Mouse (Mus musculus) heart, embryonic 14.5 days (tissue): ENCODE data around the gene Faap20. TPM values are rescaled to one million over a fixed set of nuclear protein-coding genes. Genes with fewer than 3 reads are reported as not detected.
A peak's percentile ranks its signal among the peaks of the same experiment; 100 is the strongest.

Experiments
- ATAC-seq: fragments of 200-750 bp; cut with Nextera tagmentation; 2 replicates; pipeline ENCODE4 v1.8.0; 2017; ENCODE audit warnings: low read depth, moderate TSS enrichment; ENCODE audit not compliant: insufficient number of reproducible peaks, insufficient read depth, low FRiP score
- H3K27ac ChIP-seq, 2 experiments: fragments of 200-500 bp in 1 of 2; fragments of 300-500 bp in 1 of 2; sonication (generic) in 1 of 2; replicated peaks in 1 of 2; 2 replicates each; pipeline ENCODE4 v1.5.1; 2012 to 2014; ENCODE audit warnings: low read depth in 2 of 2, low read length in 2 of 2, control low read depth in 1 of 2, mild to moderate bottlenecking in 1 of 2, mixed read lengths in 1 of 2; ENCODE audit not compliant: control insufficient read depth in 1 of 2, insufficient read depth in 1 of 2
- H3K27me3 ChIP-seq: fragments of 300-500 bp; sonication (generic); 2 replicates; pipeline ENCODE4 v1.6.1; 2014; ENCODE audit warnings: mild to moderate bottlenecking, low read length, control low read depth; ENCODE audit not compliant: control insufficient read depth, insufficient read depth
- H3K36me3 ChIP-seq: fragments of 300-500 bp; sonication (generic); 2 replicates; pipeline ENCODE4 v1.6.1; 2014; ENCODE audit warnings: mild to moderate bottlenecking, control low read depth, low read length, mixed read lengths; ENCODE audit not compliant: control insufficient read depth, insufficient read depth
- H3K4me1 ChIP-seq, 2 experiments: fragments of 200-500 bp in 1 of 2; fragments of 300-500 bp in 1 of 2; sonication (generic) in 1 of 2; 2 replicates each; pipeline ENCODE4 v1.6.1; 2012 to 2014; ENCODE audit warnings: low read length in 2 of 2, control low read depth in 1 of 2, mixed read lengths in 1 of 2; ENCODE audit not compliant: control insufficient read depth in 2 of 2, insufficient read depth in 2 of 2
- H3K4me2 ChIP-seq: fragments of 300-500 bp; sonication (generic); 2 replicates; pipeline ENCODE4 v1.6.1; 2014; ENCODE audit warnings: mild to moderate bottlenecking, low read length
- H3K4me3 ChIP-seq, 2 experiments: fragments of 200-500 bp in 1 of 2; fragments of 300-500 bp in 1 of 2; sonication (generic) in 1 of 2; 2 replicates each; pipeline ENCODE4 v1.5.1; 2012 to 2014; ENCODE audit warnings: low read length in 2 of 2, mild to moderate bottlenecking in 2 of 2, control low read depth in 1 of 2, low read depth in 1 of 2, moderate library complexity in 1 of 2; ENCODE audit not compliant: control insufficient read depth in 1 of 2, insufficient read depth in 1 of 2
- H3K9ac ChIP-seq: fragments of 300-500 bp; sonication (generic); 2 replicates; pipeline ENCODE4 v1.6.1; 2014; ENCODE audit warnings: mild to moderate bottlenecking, low read length
- H3K9me3 ChIP-seq: fragments of 300-500 bp; sonication (generic); 2 replicates; pipeline ENCODE4 v1.6.1; 2016; ENCODE audit warnings: low read length, control low read depth; ENCODE audit not compliant: control insufficient read depth
- WGBS: fragments of 180-500 bp; shearing (Covaris S2); extraction: QIAGEN DNeasy Blood & Tissue Kit; methylation state at CpG from one replicate; pipeline ENCODE4 v1.1.7; 2014; 5-methylcytosine and 5-hydroxymethylcytosine counted together
- polyA plus RNA-seq: library from polyadenylated mRNA; unstranded; fragments of >200 nt; fragmentation: Nextera tagmentation; extraction: Ambion mirVana; gene quantifications from 2 replicates; pipeline ENCODE4 v1.2.1, GENCODE M21; 2014

The Faap20 gene
- polyA plus RNA-seq, 1 experiment from 2014 or later = 74.8 TPM

- no peaks in the 10 kb centered on the region for H3K27me3 ChIP-seq
- peaks cover 1% of the 10 kb centered on the region; the same call in 1 of the 2 replicates for H3K36me3 ChIP-seq
- peak overlapping the region; percentile 87 for H3K9ac ChIP-seq
- H3K27ac ChIP-seq = peak overlapping the region; percentile 3 to 86; a peak in 3 of 4 replicates
- peak overlapping the region; percentile 98 for H3K4me2 ChIP-seq
- ATAC-seq = no peak
- peak overlapping the region; percentile 78 to 79 for H3K4me3 ChIP-seq
- no peaks in the 10 kb centered on the region for H3K9me3 ChIP-seq
- peaks cover 38 to 41% of the 10 kb centered on the region in 2 experiments for H3K4me1 ChIP-seq
- WGBS = under 1% methylated on average over 89 of the region's 93 CpGs
Observed at GRCm38 (mm10) chr4:155221599-155222551, 27.7 kb upstream of the Faap20 start.

GRCm38 (mm10) chr4:155222552-155222840 is 27.1 kb upstream of the Faap20 start, which contains the start of gene Ski:
Ski (minus strand) TSS chr4:155222592.
- no peaks in the 10 kb centered on the region for H3K27me3 ChIP-seq
- H3K9me3 ChIP-seq = no peaks in the 10 kb centered on the region
- H3K9ac ChIP-seq = peak within 1 kb of the TSS; percentile 87
- H3K36me3 ChIP-seq = no peaks in the 10 kb centered on the region
- H3K4me2 ChIP-seq = peak within 1 kb of the TSS; percentile 98
- peak within 1 kb of the TSS; percentile 78 to 79 for H3K4me3 ChIP-seq
- H3K27ac ChIP-seq = peak within 1 kb of the TSS; percentile 95 to 96
- WGBS = under 1% methylated on average over 23 of the region's 63 CpGs
- H3K4me1 ChIP-seq = peaks cover 32 to 35% of the 10 kb centered on the region in 2 experiments
- ATAC-seq = no peak

GRCm38 (mm10) chr4:155222841-155223593 is 26.6 kb upstream of the Faap20 start:
- peak overlapping the region; percentile 95 to 96 for H3K27ac ChIP-seq
- no peaks in the 10 kb centered on the region for H3K27me3 ChIP-seq
- H3K4me1 ChIP-seq = peaks cover 27 to 30% of the 10 kb centered on the region in 2 experiments
- peak; percentile 98 for ATAC-seq
- peak overlapping the region; percentile 51 to 78 for H3K4me3 ChIP-seq
- H3K36me3 ChIP-seq = no peaks in the 10 kb centered on the region
- H3K9ac ChIP-seq = peak overlapping the region; percentile 87
- WGBS = under 1% methylated on average over 81 of the region's 116 CpGs
- H3K4me2 ChIP-seq = peak overlapping the region; percentile 98
- no peaks in the 10 kb centered on the region for H3K9me3 ChIP-seq

GRCm38 (mm10) chr4:155223594-155224528 is 25.7 kb upstream of the Faap20 start:
- peaks cover 19 to 22% of the 10 kb centered on the region in 2 experiments for H3K4me1 ChIP-seq
- peak overlapping the region; percentile 37 to 51 for H3K4me3 ChIP-seq
- WGBS = 34% methylated on average over 20 of the region's 20 CpGs

GRCm38 (mm10) chr4:155225918-155226317 is 23.7 kb upstream of the Faap20 start:
- WGBS = 81% methylated on average over 5 of the region's 5 CpGs

More at GRCm38 (mm10) chr4:155223594-155224528, 25.7 kb upstream of the Faap20 start:
- Histone ChIP-seq H3K27me3 (no peaks in the 10 kb centered on the region), H3K36me3 (no peaks in the 10 kb centered on the region), H3K9me3 (no peaks in the 10 kb centered on the region), H3K4me2 (peak overlapping the region; percentile 74), H3K27ac (peak overlapping the region; percentile 95 to 96), H3K9ac (peak overlapping the region; percentile 84)
- no peak for ATAC-seq

GRCm38 (mm10) chr4:155227986-155228385 is 21.6 kb upstream of the Faap20 start:
- Histone ChIP-seq H3K27ac (no peak overlapping the region), H3K4me2 (no peak overlapping the region), H3K4me3 (no peak overlapping the region), H3K9ac (no peak overlapping the region), H3K36me3 (no peaks in the 10 kb centered on the region), H3K4me1 (peaks cover 10 to 13% of the 10 kb centered on the region in 2 experiments), H3K27me3 (no peaks in the 10 kb centered on the region), H3K9me3 (no peaks in the 10 kb centered on the region)
- no peak for ATAC-seq
- 83% methylated on average over 4 of the region's 4 CpGs for WGBS

More at GRCm38 (mm10) chr4:155225918-155226317, 23.7 kb upstream of the Faap20 start:
- H3K4me3 ChIP-seq = no peak overlapping the region
- no peak overlapping the region for H3K4me2 ChIP-seq
- H3K9ac ChIP-seq = no peak overlapping the region
- no peaks in the 10 kb centered on the region for H3K27me3 ChIP-seq
- no peaks in the 10 kb centered on the region for H3K9me3 ChIP-seq
- ATAC-seq = no peak
- H3K4me1 ChIP-seq = peaks cover 4 to 6% of the 10 kb centered on the region in 2 experiments
- H3K27ac ChIP-seq = no peak overlapping the region
- no peaks in the 10 kb centered on the region for H3K36me3 ChIP-seq
